Mouse (Mus musculus): ENCODE data around the gene Heyl.
A peak's percentile ranks its signal among the peaks of the same experiment; 100 is the strongest.

Gene Heyl

GRCm38 (mm10) chr4:123235835-123236430 lies 2.6 kb downstream of the Heyl start:
- no peak for DNase-seq

DNA sequence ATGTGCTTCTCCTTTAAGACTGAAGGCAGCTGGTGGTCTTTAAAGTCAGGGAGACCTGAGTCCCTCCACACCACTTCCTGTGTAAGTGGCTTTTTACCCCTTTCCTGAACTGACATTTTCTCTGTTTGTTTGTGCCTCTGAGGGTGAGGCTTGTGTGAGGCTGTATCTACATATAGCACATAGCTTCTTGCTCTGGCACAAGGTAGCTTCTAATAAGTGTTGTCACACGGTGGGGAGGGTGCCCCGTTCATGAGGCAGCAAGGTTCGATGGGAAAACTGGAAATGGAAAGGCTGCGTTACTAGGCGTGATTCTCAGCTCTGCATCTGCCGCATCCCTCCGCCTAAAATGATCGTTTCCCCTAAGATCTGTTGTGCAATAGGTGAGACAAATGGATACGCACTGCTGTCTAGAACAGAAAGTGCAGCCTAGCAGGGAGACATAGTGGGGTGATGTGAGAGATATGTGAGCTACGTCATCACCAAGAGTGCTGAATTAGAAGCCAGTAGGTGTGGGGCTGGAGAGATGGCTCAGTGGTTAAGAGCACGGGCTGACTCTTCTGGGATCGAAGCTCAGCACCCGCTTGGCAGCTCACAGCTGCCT lies 3.2 kb downstream of the Heyl start:
- DNase-seq, result no peak

DNA sequence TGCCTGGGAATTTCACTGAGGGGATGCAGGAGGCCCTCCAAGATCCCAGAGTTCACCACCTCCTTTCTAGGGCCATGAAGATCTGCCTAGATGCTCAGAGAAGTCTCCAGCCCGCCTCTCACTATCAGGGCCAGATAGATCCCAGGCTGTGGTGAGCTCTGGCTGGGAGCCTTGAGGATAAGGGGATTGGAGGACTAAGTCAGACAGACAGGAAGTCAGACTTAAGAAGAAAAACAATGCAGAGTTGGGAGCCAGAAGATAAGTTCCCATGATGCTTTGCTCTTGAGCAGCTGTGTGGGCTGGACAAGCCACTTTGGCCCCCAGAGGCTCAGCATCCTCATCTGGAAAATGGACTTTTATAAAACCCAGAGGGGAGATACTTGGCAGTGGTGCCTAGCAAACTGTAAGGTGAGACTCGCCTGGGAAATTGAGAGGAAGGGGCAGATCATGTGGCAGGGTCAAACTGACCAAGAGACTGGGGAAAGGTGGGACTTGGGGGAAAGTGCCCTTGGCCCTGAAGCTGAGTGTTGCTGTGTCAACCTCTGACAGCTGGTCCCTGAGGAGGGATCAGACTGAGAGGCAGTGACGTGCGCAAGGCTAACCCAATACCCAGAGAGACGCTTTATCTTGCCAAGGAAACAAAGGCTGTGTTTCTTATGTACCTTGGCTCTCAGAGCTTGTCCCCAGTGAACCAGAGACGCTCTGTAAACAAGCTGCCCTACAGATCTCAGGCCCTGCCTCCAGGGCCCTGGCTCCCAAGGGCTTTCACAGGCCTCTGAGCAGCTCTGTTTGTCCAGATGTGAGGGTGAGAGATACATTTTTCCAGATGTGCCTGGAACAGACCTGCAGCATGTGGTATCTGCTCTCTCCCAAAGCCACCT lies 4.3 kb downstream of the Heyl start:
- no peak for DNase-seq

DNA sequence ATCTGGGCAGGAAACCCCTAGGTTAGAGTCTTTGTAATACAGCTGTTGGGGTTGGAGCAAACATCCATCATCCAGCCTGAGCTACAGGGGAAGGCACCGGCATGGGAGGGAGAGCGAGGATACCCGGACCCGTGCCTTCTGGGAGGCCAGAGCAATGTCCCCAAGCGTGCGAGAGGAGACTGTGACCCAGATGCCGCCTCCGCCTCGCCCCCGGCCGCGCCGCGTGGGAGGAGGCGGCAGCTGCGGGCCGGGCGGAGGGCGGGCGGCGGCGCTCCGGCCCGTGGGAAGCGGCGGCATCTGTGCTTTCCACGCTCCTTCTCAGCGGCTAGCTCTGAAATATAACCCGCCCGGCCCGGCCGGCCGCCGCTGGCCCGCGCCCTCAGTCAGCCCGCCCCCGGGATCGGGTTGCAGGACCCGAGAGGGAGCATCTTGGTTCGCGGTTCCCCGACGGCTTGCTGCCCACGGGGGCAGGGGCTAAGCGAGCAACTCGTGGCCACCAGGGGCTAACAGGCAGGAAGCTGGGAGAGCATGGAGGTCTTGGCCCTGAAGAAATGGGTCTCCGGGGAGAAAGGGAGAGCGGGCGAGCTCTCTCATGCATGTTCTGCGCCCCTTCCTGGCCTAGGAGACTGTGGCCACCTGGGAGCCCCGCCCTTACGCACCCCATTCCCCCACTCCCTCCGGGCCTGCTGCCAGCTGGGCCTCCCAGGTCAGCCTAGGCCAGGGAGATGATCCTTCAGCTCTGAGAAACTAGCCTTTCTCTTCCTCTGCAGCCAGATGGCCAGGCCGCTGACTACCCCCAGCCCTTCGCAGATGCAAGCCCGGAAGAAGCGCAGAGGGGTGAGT lies 6.2 kb downstream of the Heyl start:
- no peak for DNase-seq

DNA sequence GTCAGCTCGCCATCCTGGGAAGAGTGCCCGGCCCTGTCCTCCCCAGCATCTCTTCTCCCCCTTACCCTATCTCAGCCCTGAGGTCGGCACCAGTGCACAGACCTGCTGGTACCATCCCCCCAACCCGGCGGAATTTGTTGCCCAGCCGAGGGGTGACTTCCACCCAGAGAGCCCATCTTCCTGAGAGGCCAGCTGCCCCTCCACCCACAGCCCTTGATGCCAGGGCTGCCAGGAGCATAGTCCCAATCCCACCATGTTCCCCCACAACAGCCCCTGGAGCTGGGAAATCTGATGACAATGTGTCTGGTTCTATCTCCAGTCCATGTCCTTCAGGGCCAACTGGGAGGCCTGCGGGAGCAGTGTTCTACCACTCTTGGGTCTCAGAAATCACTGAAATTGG lies 12.9 kb downstream of the Heyl start:
- no peak for DNase-seq

DNA sequence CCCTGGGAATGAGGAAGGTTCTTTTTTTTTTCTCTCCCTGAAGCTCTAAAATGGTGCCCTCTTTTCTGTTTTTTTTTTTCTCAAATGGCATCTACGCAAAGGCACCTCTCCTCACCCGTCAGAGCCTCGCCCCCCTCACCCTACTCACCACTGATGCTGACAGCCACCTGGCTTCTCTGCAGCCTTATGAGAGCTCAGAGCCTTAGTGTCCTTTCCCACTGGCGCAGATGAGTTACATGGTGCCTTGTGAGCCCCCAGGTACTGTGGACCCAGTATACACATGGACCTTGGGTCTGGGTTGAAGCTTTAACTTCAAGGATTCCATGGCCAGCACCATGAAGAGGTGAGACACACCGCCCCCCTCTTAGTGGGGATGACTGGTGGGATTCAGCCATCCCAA lies 13.3 kb downstream of the Heyl start:
- DNase-seq, result no peak

- no peak for DNase-seq
Measured at GRCm38 (mm10) chr4:123247147-123247880, 14.0 kb downstream of the Heyl start.

DNA sequence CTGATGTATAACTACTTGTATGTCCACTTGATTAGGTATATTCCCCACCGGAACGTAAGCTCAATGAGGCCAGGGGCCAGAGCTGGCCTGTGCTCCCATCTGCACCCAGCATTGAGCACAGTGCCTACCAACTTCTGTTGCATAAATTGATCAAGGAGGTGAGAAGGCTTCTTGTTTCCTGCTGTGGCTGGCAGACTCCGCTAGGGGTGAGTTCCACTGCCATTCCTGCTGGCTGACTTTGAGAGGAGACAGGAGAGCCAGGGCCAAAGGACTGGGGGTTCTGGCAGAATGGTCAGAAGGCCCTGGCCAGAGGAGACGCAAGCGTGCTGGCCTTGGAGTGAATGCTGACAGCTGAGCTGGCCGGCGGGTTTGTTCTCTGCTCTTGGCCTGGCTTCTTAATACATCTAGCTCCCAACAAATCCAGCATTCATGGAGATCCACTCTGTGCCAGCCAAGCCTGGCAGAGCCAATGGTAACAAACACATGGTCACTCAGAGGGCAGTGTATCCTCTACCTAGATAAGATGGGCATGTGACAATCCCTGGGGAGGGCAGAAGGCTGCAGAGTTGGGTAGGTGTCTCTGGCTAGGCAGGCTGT lies 15.7 kb downstream of the Heyl start:
- peak; percentile 72 to 75 for DNase-seq

DNA sequence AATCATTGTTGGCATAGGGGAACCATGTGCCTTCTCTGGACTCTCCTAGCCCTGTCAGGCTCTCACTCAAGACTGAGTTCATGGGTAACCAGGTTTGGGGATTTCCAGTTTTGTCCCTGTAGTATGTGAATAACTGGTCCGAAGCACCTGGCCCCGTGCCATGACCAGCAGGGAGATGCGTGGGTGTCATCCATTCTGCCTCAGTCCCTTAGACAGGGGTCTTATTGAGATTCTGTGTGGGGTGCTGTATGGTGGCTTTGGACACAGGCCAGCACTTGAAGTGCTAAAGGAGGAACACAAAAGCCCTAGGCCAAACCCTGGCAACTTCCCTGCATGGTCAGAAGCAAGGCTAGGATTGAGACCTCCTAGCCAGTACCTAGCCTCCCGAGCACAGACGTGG lies 18.9 kb downstream of the Heyl start:
- peak; percentile 17 to 33 for DNase-seq

GRCm38 (mm10) chr4:123254617-123255016 lies 21.3 kb downstream of the Heyl start:
- no peak for DNase-seq

DNA sequence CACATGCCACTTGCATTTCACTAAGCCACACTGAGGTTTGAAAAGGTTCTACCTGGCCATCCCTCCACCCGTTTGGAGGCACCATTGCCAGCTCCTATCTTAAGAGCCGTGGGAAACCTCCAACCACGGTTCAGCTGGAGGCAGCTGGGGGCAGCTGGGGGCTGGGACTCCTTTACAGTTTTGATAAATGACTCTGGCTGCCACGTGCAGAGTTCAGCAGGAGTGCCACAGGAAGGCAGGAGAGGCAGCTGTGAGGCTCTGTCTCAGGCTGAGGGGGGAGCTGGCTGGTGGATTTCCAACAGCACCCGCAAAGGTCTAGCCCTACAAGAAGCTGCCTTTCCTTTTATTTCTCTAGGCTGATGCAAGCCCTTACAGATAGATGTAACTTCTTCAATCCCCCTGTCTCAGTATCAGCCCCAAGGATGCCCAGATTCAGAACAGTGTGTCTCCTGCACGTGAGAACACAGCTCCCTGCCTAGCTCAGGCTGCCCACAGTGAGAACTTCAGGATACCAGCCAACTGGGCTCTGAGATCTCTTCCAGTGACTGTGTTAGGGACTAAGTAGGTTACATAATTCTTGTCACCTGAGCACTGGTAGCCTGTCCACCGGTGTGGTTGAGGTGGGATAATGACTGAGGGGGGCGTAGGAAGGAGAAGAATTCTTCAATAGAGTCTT lies 26.9 kb downstream of the Heyl start:
- DNase-seq, result no peak

DNA sequence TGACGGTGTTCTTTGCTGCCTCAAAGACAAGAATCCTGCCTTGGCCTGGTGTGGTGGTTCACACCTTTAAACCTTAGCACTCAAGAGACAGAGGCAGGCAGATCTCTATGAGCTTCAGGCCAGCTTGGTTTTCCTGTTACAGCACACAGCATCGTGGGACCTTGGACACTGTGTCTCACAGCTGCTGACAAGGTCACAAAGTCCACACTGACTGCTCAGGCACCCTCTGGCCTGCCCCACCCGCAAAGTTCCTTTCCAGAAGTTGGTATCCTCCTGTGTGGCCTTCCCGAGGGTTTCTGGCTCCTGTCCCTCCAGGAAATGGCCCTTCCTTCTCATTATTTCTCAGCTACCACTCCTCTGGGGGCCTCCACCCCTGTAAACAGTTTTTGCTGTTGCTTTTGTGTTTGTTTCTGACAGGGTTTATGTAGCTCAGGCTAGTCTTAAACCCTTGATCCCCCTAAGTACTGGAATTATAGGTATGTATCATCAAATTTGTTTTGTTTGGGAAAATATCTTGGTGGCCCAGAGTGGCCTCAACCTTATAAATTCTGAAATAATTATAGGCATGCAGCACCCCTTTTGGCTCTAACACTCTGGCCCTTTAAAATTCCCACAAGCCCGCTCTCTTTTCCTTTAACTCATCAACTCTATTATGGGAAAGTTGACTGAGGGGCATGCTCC lies 28.5 kb downstream of the Heyl start, which contains the start of gene Pabpc4:
Gene Pabpc4, plus strand, starts transcription at position 631 of the 681 bp plus-strand sequence.
- no peak for DNase-seq

GRCm38 (mm10) chr4:123271063-123271462 lies 37.7 kb downstream of the Heyl start:
- no peak for DNase-seq

- DNase-seq, result no peak
Measured at GRCm38 (mm10) chr4:123280117-123280516, 46.8 kb downstream of the Heyl start.

DNA sequence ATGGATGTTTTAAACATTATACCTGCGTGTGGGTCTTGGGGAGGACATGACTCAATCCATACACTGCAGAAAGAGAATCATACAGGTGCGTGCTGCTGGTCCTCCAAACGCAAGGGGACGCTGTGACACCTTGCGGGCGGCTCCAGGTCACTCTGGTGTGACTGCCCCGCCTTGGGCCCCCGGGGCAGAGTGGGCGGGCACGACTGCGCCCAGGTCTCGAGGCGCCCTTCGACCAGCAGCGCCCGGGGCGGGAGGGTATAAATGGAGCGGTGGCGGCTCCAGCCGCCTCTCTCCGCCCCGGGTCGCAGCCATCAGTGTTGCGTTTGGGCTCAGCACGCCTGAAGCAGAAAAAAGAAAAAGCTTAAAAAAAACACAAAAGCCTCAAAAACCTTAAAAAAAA lies 49.1 kb downstream of the Heyl start:
- DNase-seq, result peak; percentile 90 to 91

DNA sequence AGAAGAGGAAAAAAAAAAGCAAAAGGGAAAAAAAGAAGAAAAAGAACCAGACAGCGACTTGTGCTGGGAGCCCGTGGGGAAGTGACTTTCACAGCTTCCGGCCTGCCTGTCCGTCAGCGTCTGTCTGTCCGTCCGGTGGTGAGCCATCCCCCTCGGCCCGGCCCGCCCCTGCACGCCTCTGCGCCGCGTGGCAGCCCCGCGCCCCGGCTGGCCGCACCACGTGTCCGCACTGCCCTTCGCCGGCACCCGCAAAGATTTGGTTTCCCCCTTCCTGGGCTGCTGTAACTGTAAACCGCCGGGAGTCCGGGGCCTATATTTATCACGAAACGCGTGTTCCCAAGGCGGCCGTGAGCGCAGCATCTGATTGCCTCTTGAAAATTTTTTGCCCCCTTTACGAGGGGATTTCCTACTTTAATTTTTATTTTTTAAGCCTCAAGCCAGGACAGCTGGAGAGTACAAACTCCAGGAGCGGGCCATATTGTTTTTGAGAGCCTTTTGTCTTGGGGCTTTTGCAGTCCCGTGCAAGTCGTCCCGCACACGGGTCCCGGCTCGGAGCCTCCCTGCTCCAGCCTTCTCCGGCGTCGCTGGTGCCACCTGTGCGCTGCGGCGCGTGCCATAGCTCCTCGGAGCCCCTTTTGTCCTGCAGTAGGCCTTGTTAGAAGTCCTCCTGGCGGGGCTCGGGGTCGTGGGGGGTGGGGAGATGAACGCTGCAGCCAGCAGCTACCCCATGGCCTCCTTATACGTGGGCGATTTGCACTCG lies 49.7 kb downstream of the Heyl start:
- peak in 1 of 2 experiments; percentile 20 for DNase-seq

DNA sequence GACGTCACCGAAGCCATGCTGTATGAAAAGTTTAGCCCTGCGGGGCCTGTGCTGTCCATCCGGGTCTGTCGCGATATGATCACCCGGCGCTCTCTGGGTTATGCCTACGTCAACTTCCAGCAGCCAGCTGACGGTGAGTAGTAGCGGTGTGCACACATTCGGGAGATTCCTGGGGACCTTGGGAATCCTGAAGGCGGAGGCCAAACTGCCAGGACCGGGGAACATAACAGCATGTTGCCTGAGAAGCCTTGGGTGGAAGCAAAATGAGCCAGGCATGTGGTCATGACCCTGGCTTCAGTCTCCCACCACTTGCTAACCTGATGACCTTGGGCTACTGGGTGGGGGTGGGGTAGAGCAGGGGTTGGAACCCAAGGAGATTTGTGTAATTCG lies 50.3 kb downstream of the Heyl start:
- peak in 1 of 2 experiments; percentile 19 for DNase-seq

GRCm38 (mm10) chr4:123284731-123285624 lies 51.6 kb downstream of the Heyl start:
- no peak for DNase-seq

GRCm38 (mm10) chr4:123286790-123287189 lies 53.4 kb downstream of the Heyl start:
- DNase-seq, result no peak
